ENCODE assay signal across 8 mouse cellular contexts in genomic region chr2:13574066-13574800, GRCm38 (mm10). TPM values are rescaled to one million over a fixed set of nuclear protein-coding genes. Genes with fewer than 3 reads are reported as not detected.
DNase-seq lines count a peak whose midpoint lies in the region; ATAC-seq and TF ChIP-seq lines count a peak whose summit lies in the region.

No protein-coding gene starts in this region.

- H3K4me1 ChIP-seq in CH12.LX (ENCODE audit: control insufficient read depth in 1 of 2, insufficient read depth in 2 of 2) = peaks cover 8 to 43% of the 10 kb centered on the region in 2 experiments
- H3K4me1 ChIP-seq in embryonic facial prominence, embryonic 11.5 days (ENCODE audit: control insufficient read depth, insufficient read depth, low read length) = no peaks in the 10 kb centered on the region
- H3K4me1 ChIP-seq in heart, embryonic 12.5 days (replicated peaks) = peaks cover 23% of the 10 kb centered on the region
- H3K4me1 ChIP-seq in kidney, embryonic 16.5 days (ENCODE audit: insufficient read depth, low read length) = peaks cover 20% of the 10 kb centered on the region
- peaks cover 21% of the 10 kb centered on the region for H3K4me1 ChIP-seq in lung, embryonic 15.5 days

- in situ Hi-C loops in CH12.LX (cut with MboI; ENCODE audit: low pct_ligation_motif_present, low pct_unique_long_range_greater_than_20kb, low sequenced_read_pairs) = loop anchor here (10.0 kb wide), 2 partner anchors 169 to 201 kb away; no protein-coding TSS in a partner anchor

- H3K9ac ChIP-seq in CH12.LX (ENCODE audit: insufficient read depth, low read depth) = peak overlapping the region; percentile 8
- peak overlapping the region; percentile 89 for H3K9ac ChIP-seq in embryonic facial prominence, embryonic 11.5 days (replicated peaks; ENCODE audit: low read length)
- peak overlapping the region; percentile 97 for H3K9ac ChIP-seq in heart, embryonic 12.5 days
- H3K9ac ChIP-seq in kidney, embryonic 16.5 days (replicated peaks; ENCODE audit: low read length) = peak overlapping the region; percentile 85
- H3K9ac ChIP-seq in lung, embryonic 15.5 days = peak overlapping the region; percentile 78

- TF ChIP-seq EP300 in CH12.LX (IDR thresholded peaks at IDR 0.05; ENCODE audit: low read length) = no peak

- peak overlapping the region; percentile 88 for H3K27ac ChIP-seq in CH12.LX (ENCODE audit: insufficient read depth, low read depth)
- peak overlapping the region; percentile 86 for H3K27ac ChIP-seq in embryonic facial prominence, embryonic 11.5 days (replicated peaks; ENCODE audit: low read depth, low read length)
- H3K27ac ChIP-seq in heart, embryonic 12.5 days (ENCODE audit: poor library complexity, severe bottlenecking) = peak overlapping the region; percentile 94
- peak overlapping the region; percentile 98 for H3K27ac ChIP-seq in kidney, embryonic 16.5 days (ENCODE audit: low read length)
- peak overlapping the region; percentile 99 for H3K27ac ChIP-seq in lung, embryonic 15.5 days

- no peak for TF ChIP-seq RAD21 in CH12.LX (IDR thresholded peaks at IDR 0.05; ENCODE audit: low read depth, low read length)

- peaks cover 8 to 21% of the 10 kb centered on the region in 2 experiments for H3K36me3 ChIP-seq in CH12.LX (replicated peaks in 1 of 2; ENCODE audit: control insufficient read depth in 1 of 2, insufficient read depth in 1 of 2, low read length in 1 of 2)
- H3K36me3 ChIP-seq in embryonic facial prominence, embryonic 11.5 days (replicated peaks; ENCODE audit: control insufficient read depth, insufficient read depth, low read depth, low read length) = no peaks in the 10 kb centered on the region; the same call in 1 of the 2 replicates
- H3K36me3 ChIP-seq in heart, embryonic 12.5 days = peaks cover 25% of the 10 kb centered on the region
- peaks cover 16% of the 10 kb centered on the region for H3K36me3 ChIP-seq in kidney, embryonic 16.5 days (ENCODE audit: insufficient read depth, low read length)
- peaks cover 17% of the 10 kb centered on the region for H3K36me3 ChIP-seq in lung, embryonic 15.5 days

- dilution Hi-C loops in CH12.LX (cut with MboI; ENCODE audit: extremely low pct_ligation_motif_present, extremely low pct_unique_long_range_greater_than_20kb, low sequenced_read_pairs) = no loop called here

- ATAC-seq in embryonic facial prominence, embryonic 11.5 days (replicated peaks; ENCODE audit: insufficient number of reproducible peaks, low FRiP score, low TSS enrichment, low read depth) = peak; percentile 95
- ATAC-seq in heart, embryonic 12.5 days (ENCODE audit: insufficient number of reproducible peaks, low FRiP score) = peak; percentile 91
- ATAC-seq in kidney, embryonic 16.5 days (ENCODE audit: low FRiP score, low TSS enrichment) = peak; percentile 95
- peak; percentile 92 for ATAC-seq in lung, embryonic 15.5 days (ENCODE audit: borderline replicate concordance, extremely low read depth, low FRiP score, low TSS enrichment)
- peak; percentile 58 for ATAC-seq in neutrophil, adult 5-6 weeks (ENCODE audit: extremely low read depth, insufficient number of reproducible peaks, low FRiP score, poor library complexity, severe bottlenecking)

- peak; percentile 71 for DNase-seq in CH12.LX (ENCODE audit: extremely low read depth)
- DNase-seq in adrenal gland, postnatal 14 days = peak; percentile 82
- DNase-seq in embryonic facial prominence, embryonic 11.5 days (ENCODE audit: low spot score) = peak; percentile 90
- peak; percentile 57 for DNase-seq in thymus, postnatal 10 days (ENCODE audit: low spot score in 2 of 2)

- WGBS in embryonic facial prominence, embryonic 11.5 days = under 1% methylated on average over 45 of the region's 46 CpGs
- WGBS in heart, embryonic 12.5 days = under 1% methylated on average over 46 of the region's 46 CpGs
- under 1% methylated on average over 46 of the region's 46 CpGs for WGBS in kidney, embryonic 16.5 days
- WGBS in lung, embryonic 15.5 days = 1% methylated on average over 46 of the region's 46 CpGs

- TF ChIP-seq CTCF in CH12.LX (conservative IDR thresholded peaks at IDR 0.05 in 1 of 2, IDR thresholded peaks at IDR 0.05 in 1 of 2; ENCODE audit: low read depth in 2 of 2, low read length in 2 of 2) = no peak

- no peaks in the 10 kb centered on the region for H3K9me3 ChIP-seq in CH12.LX (replicated peaks; ENCODE audit: low read length)
- no peaks in the 10 kb centered on the region for H3K9me3 ChIP-seq in embryonic facial prominence, embryonic 11.5 days (replicated peaks; ENCODE audit: control insufficient read depth, low read length)
- no peaks in the 10 kb centered on the region for H3K9me3 ChIP-seq in heart, embryonic 12.5 days (replicated peaks)
- no peaks in the 10 kb centered on the region for H3K9me3 ChIP-seq in kidney, embryonic 16.5 days (ENCODE audit: low read length)
- H3K9me3 ChIP-seq in lung, embryonic 15.5 days = no peaks in the 10 kb centered on the region

- H3K4me3 ChIP-seq in CH12.LX (replicated peaks in 1 of 3; ENCODE audit: low read depth in 2 of 3, low read length in 2 of 3, poor library complexity in 1 of 3) = peak overlapping the region; percentile 68 to 73 (median 69)
- peak overlapping the region; percentile 78 for H3K4me3 ChIP-seq in embryonic facial prominence, embryonic 11.5 days (ENCODE audit: low read depth, low read length)
- peak overlapping the region; percentile 87 for H3K4me3 ChIP-seq in heart, embryonic 12.5 days
- peak overlapping the region; percentile 77 for H3K4me3 ChIP-seq in kidney, embryonic 16.5 days (ENCODE audit: low read length)
- H3K4me3 ChIP-seq in lung, embryonic 15.5 days = peak overlapping the region; percentile 86

- H3K27me3 ChIP-seq in CH12.LX (replicated peaks) = no peaks in the 10 kb centered on the region
- no peaks in the 10 kb centered on the region for H3K27me3 ChIP-seq in embryonic facial prominence, embryonic 11.5 days (ENCODE audit: control insufficient read depth, insufficient read depth, low read length)
- no peaks in the 10 kb centered on the region for H3K27me3 ChIP-seq in heart, embryonic 12.5 days (replicated peaks)
- 0 out of 2 replicates have a peak, but pooled peaks cover 3% of the 10 kb centered on the region for H3K27me3 ChIP-seq in kidney, embryonic 16.5 days (ENCODE audit: insufficient read depth, low read length)
- no peaks in the 10 kb centered on the region for H3K27me3 ChIP-seq in lung, embryonic 15.5 days

- peak; percentile 51 for TF ChIP-seq POLR2A in CH12.LX (IDR thresholded peaks at IDR 0.05; ENCODE audit: low read depth, low read length)

- H3K79me2 ChIP-seq in CH12.LX (replicated peaks; ENCODE audit: control insufficient read depth, extremely low read depth, insufficient read depth, poor library complexity, severe bottlenecking) = no peaks in the 10 kb centered on the region

- peak overlapping the region; percentile 98 for H3K4me2 ChIP-seq in CH12.LX (ENCODE audit: insufficient read depth, low read depth, poor library complexity, severe bottlenecking)
- H3K4me2 ChIP-seq in embryonic facial prominence, embryonic 11.5 days (ENCODE audit: low read depth, low read length) = peak overlapping the region; percentile 82
- peak overlapping the region; percentile 71 for H3K4me2 ChIP-seq in heart, embryonic 12.5 days
- peak overlapping the region; percentile 63 for H3K4me2 ChIP-seq in kidney, embryonic 16.5 days (replicated peaks; ENCODE audit: low read depth, low read length)
- H3K4me2 ChIP-seq in lung, embryonic 15.5 days = peak overlapping the region; percentile 81

TF ChIP-seq in CH12.LX, 34 proteins besides CTCF, POLR2A, EP300 and RAD21 (continues in another document):
- TF ChIP-seq POLR2AphosphoS2 (IDR thresholded peaks at IDR 0.05; ENCODE audit: low read depth, low read length) = 0 out of 2 replicates have a peak, but pooled peaks have one; percentile 8
- TF ChIP-seq MAZ (IDR thresholded peaks at IDR 0.05; ENCODE audit: low read depth, low read length) = peak; percentile 79; the same call in 1 of the 2 replicates
- TF ChIP-seq SIN3A (IDR thresholded peaks at IDR 0.05; ENCODE audit: low read length) = peak; percentile 52; the same call in 1 of the 2 replicates
- 0 out of 2 replicates have a peak, but pooled peaks have one; percentile 20 for TF ChIP-seq HCFC1 (IDR thresholded peaks at IDR 0.05; ENCODE audit: low read depth, low read length)
- TF ChIP-seq NELFE (IDR thresholded peaks at IDR 0.05; ENCODE audit: low read depth, low read length) = no peak
- no peak for TF ChIP-seq ETS1 (conservative IDR thresholded peaks at IDR 0.05; ENCODE audit: low read depth, low read length)
- peak; percentile 70 for TF ChIP-seq TBP (conservative IDR thresholded peaks at IDR 0.05; ENCODE audit: low read depth, low read length)
- TF ChIP-seq MEF2A (IDR thresholded peaks at IDR 0.05; ENCODE audit: borderline replicate concordance, low read depth, low read length) = no peak
- TF ChIP-seq NRF1 (IDR thresholded peaks at IDR 0.05; ENCODE audit: low read depth, low read length) = peak; percentile 54; the same call in 1 of the 2 replicates
- peak; percentile 46; the same call in 1 of the 2 replicates for TF ChIP-seq TCF12 (IDR thresholded peaks at IDR 0.05; ENCODE audit: low read depth, low read length)
- TF ChIP-seq KAT2A (IDR thresholded peaks at IDR 0.05; ENCODE audit: insufficient replicate concordance, low read length) = 0 out of 2 replicates have a peak, but pooled peaks have one; percentile 31

RNA-seq across cellular contexts. Expression of gene Vim, which starts 0.5 kb away (rescaled TPM):
- total RNA-seq in CH12.LX (2012; rRNA removed) = 124 and 153 TPM in 2 replicates
- total RNA-seq in CH12.LX (2014; rRNA removed) = 135 and 157 TPM in 2 replicates
- polyA plus RNA-seq in CH12.LX (2012; ENCODE audit: insufficient read length, low read depth) = 140 and 164 TPM in 2 replicates
- 281 and 438 TPM in 2 replicates for total RNA-seq in adrenal gland, postnatal 14 days (2021)
- 682 and 719 TPM in 2 replicates for polyA plus RNA-seq in embryonic facial prominence, embryonic 11.5 days (2014; fragmentation: Nextera tagmentation; extraction: Ambion mirVana)
- 912 and 971 TPM in 2 replicates for polyA plus RNA-seq in heart, embryonic 12.5 days (2016; fragmentation: Nextera tagmentation; extraction: Ambion mirVana)
- 489 and 497 TPM in 2 replicates for polyA plus RNA-seq in kidney, embryonic 16.5 days (2015; fragmentation: Nextera tagmentation; extraction: Ambion mirVana)
- 856 and 870 TPM in 2 replicates for polyA plus RNA-seq in lung, embryonic 15.5 days (2015; fragmentation: Nextera tagmentation; extraction: Ambion mirVana)
- 1,125 and 1,268 TPM in 2 replicates for total RNA-seq in neutrophil, adult 5-6 weeks (2017)

RNA-seq across cellular contexts. Expression of gene Trdmt1, which starts 29.8 kb away (rescaled TPM):
- total RNA-seq in CH12.LX (2012; rRNA removed) (8.4 and 8.8 TPM in 2 replicates), CH12.LX (2014; rRNA removed) (28.6 and 29.8 TPM in 2 replicates)
- 11.2 and 11.8 TPM in 2 replicates for polyA plus RNA-seq in CH12.LX (2012; ENCODE audit: insufficient read length, low read depth)
- 3.0 and 8.0 TPM in 2 replicates for total RNA-seq in adrenal gland, postnatal 14 days (2021)
- 8.7 and 8.8 TPM in 2 replicates for polyA plus RNA-seq in embryonic facial prominence, embryonic 11.5 days (2014; fragmentation: Nextera tagmentation; extraction: Ambion mirVana)
- 7.4 and 8.2 TPM in 2 replicates for polyA plus RNA-seq in heart, embryonic 12.5 days (2016; fragmentation: Nextera tagmentation; extraction: Ambion mirVana)
- 13.4 and 14.2 TPM in 2 replicates for polyA plus RNA-seq in kidney, embryonic 16.5 days (2015; fragmentation: Nextera tagmentation; extraction: Ambion mirVana)
- polyA plus RNA-seq in lung, embryonic 15.5 days (2015; fragmentation: Nextera tagmentation; extraction: Ambion mirVana) = 16.0 and 16.2 TPM in 2 replicates
- 7.0 and 10.0 TPM in 2 replicates for total RNA-seq in neutrophil, adult 5-6 weeks (2017)

Comparison
In these comparisons a context has a peak if more than half of its experiments do, and no peak if none do; other contexts are left out.
1. Peak in every context shown above with its lines: DNase-seq, ATAC-seq, H3K4me3 ChIP-seq and H3K27ac ChIP-seq.
2. H3K9ac ChIP-seq: peak in every context shown above with its lines; median percentile 97 in heart, embryonic 12.5 days; 89 in embryonic facial prominence, embryonic 11.5 days; 85 in kidney, embryonic 16.5 days; 78 in lung, embryonic 15.5 days; 8 in CH12.LX.